Mouse (Mus musculus): ENCODE results near the gene Sec14l2. TPM values are rescaled to one million over a fixed set of nuclear protein-coding genes. Genes with fewer than 3 reads are reported as not detected.

Gene Sec14l2
- 6.5 and 7.6 TPM in 2 replicates for polyA plus RNA-seq (2015; fragmentation: Nextera tagmentation; extraction: Ambion mirVana)

GRCm38 (mm10) chr11:4122742-4123579, at the start of gene Sec14l2:
Gene Sec14l2, minus strand, starts transcription at chr11:4123415.
- Histone ChIP-seq H3K36me3 (ENCODE audit: insufficient read depth, low read length) (no peaks in the 10 kb centered on the region), H3K4me1 (ENCODE audit: insufficient read depth, low read depth, low read length) (no peaks in the 10 kb centered on the region), H3K9me3 (ENCODE audit: low read length) (no peaks in the 10 kb centered on the region; the same call in 1 of the 2 replicates), H3K4me3 (ENCODE audit: low read depth, low read length) (no peak within 1 kb of the TSS), H3K9ac (replicated peaks; ENCODE audit: low read depth) (no peak within 1 kb of the TSS), H3K27me3 (replicated peaks; ENCODE audit: insufficient read depth, low read length) (no peaks in the 10 kb centered on the region), H3K4me2 (replicated peaks; ENCODE audit: low read depth, low read length) (no peak within 1 kb of the TSS), H3K27ac (ENCODE audit: low read length) (peak within 1 kb of the TSS; percentile 47)
- WGBS, result 64% methylated on average over 10 of the region's 10 CpGs
- TF ChIP-seq CTCF (IDR thresholded peaks at IDR 0.05), result no peak
- TF ChIP-seq EP300 (IDR thresholded peaks at IDR 0.05), result no peak
- DNase-seq (ENCODE audit: low spot score), result peak; percentile 54
- peak; percentile 13; the same call in 1 of the 2 replicates for ATAC-seq

- no peak for ATAC-seq
- Histone ChIP-seq H3K9ac (replicated peaks; ENCODE audit: low read depth) (no peak overlapping the region), H3K27ac (ENCODE audit: low read length) (no peak overlapping the region), H3K27me3 (replicated peaks; ENCODE audit: insufficient read depth, low read length) (no peaks in the 10 kb centered on the region), H3K9me3 (ENCODE audit: low read length) (no peaks in the 10 kb centered on the region), H3K36me3 (ENCODE audit: insufficient read depth, low read length) (peaks cover 30% of the 10 kb centered on the region), H3K4me1 (ENCODE audit: insufficient read depth, low read depth, low read length) (peaks cover 2% of the 10 kb centered on the region; the same call in 1 of the 2 replicates), H3K4me3 (ENCODE audit: low read depth, low read length) (no peak overlapping the region), H3K4me2 (replicated peaks; ENCODE audit: low read depth, low read length) (no peak overlapping the region)
- TF ChIP-seq CTCF (IDR thresholded peaks at IDR 0.05), result no peak
- no peak for TF ChIP-seq EP300 (IDR thresholded peaks at IDR 0.05)
- no peak for DNase-seq (ENCODE audit: low spot score)
- WGBS, result 92% methylated on average over 7 of the region's 7 CpGs
Measured at GRCm38 (mm10) chr11:4166467-4167090, 43.4 kb upstream of the Sec14l2 start.

GRCm38 (mm10) chr11:4164701-4165100, 41.5 kb upstream of the Sec14l2 start:
- DNase-seq (ENCODE audit: low spot score) (no peak), ATAC-seq (no peak)
- H3K9me3 ChIP-seq (ENCODE audit: low read length), result no peaks in the 10 kb centered on the region
- H3K4me2 ChIP-seq (replicated peaks; ENCODE audit: low read depth, low read length), result no peak overlapping the region
- no peak overlapping the region for H3K27ac ChIP-seq (ENCODE audit: low read length)
- H3K9ac ChIP-seq (replicated peaks; ENCODE audit: low read depth), result no peak overlapping the region
- peaks cover 23% of the 10 kb centered on the region for H3K36me3 ChIP-seq (ENCODE audit: insufficient read depth, low read length)
- TF ChIP-seq EP300 (IDR thresholded peaks at IDR 0.05), result no peak
- no peak for TF ChIP-seq CTCF (IDR thresholded peaks at IDR 0.05)
- WGBS, result 98% methylated on average over 2 of the region's 2 CpGs
- H3K4me3 ChIP-seq (ENCODE audit: low read depth, low read length), result no peak overlapping the region
- peaks cover 11% of the 10 kb centered on the region; the same call in 1 of the 2 replicates for H3K4me1 ChIP-seq (ENCODE audit: insufficient read depth, low read depth, low read length)
- H3K27me3 ChIP-seq (replicated peaks; ENCODE audit: insufficient read depth, low read length), result no peaks in the 10 kb centered on the region

- DNase-seq (ENCODE audit: low spot score) (no peak), ATAC-seq (no peak)
- H3K9me3 ChIP-seq (ENCODE audit: low read length), result no peaks in the 10 kb centered on the region
- H3K4me1 ChIP-seq (ENCODE audit: insufficient read depth, low read depth, low read length), result peaks cover 11% of the 10 kb centered on the region; the same call in 1 of the 2 replicates
- peak overlapping the region; percentile 59 for H3K4me3 ChIP-seq (ENCODE audit: low read depth, low read length)
- H3K27me3 ChIP-seq (replicated peaks; ENCODE audit: insufficient read depth, low read length), result no peaks in the 10 kb centered on the region
- H3K27ac ChIP-seq (ENCODE audit: low read length), result peak overlapping the region; percentile 81
- H3K9ac ChIP-seq (replicated peaks; ENCODE audit: low read depth), result peak overlapping the region; percentile 55
- peak overlapping the region; percentile 81 for H3K4me2 ChIP-seq (replicated peaks; ENCODE audit: low read depth, low read length)
- TF ChIP-seq EP300 (IDR thresholded peaks at IDR 0.05), result no peak
- TF ChIP-seq CTCF (IDR thresholded peaks at IDR 0.05), result no peak
- H3K36me3 ChIP-seq (ENCODE audit: insufficient read depth, low read length), result peaks cover 3% of the 10 kb centered on the region; the same call in 1 of the 2 replicates
- 4% methylated on average over 15 of the region's 15 CpGs for WGBS
Measured at GRCm38 (mm10) chr11:4160758-4161480, 37.7 kb upstream of the Sec14l2 start.

GRCm38 (mm10) chr11:4159808-4160708, 36.8 kb upstream of the Sec14l2 start, which contains the start of the genes Ccdc157 and Sf3a1:
Gene Ccdc157, minus strand, starts transcription at chr11:4160293.
Gene Sf3a1, plus strand, starts transcription at chr11:4160350.
- no peak for TF ChIP-seq EP300 (IDR thresholded peaks at IDR 0.05)
- no peak for TF ChIP-seq CTCF (IDR thresholded peaks at IDR 0.05)
- 2% methylated on average over 52 of the region's 54 CpGs for WGBS
- ATAC-seq, result peak; percentile 99
- H3K4me3 ChIP-seq (ENCODE audit: low read depth, low read length), result peak within 1 kb of the TSS; percentile 59
- H3K4me1 ChIP-seq (ENCODE audit: insufficient read depth, low read depth, low read length), result peaks cover 11% of the 10 kb centered on the region; the same call in 1 of the 2 replicates
- H3K4me2 ChIP-seq (replicated peaks; ENCODE audit: low read depth, low read length), result peak within 1 kb of the TSS; percentile 81
- no peaks in the 10 kb centered on the region for H3K27me3 ChIP-seq (replicated peaks; ENCODE audit: insufficient read depth, low read length)
- H3K36me3 ChIP-seq (ENCODE audit: insufficient read depth, low read length), result no peaks in the 10 kb centered on the region; the same call in 1 of the 2 replicates
- H3K27ac ChIP-seq (ENCODE audit: low read length), result peak within 1 kb of the TSS; percentile 81
- H3K9me3 ChIP-seq (ENCODE audit: low read length), result no peaks in the 10 kb centered on the region
- peak; percentile 97 for DNase-seq (ENCODE audit: low spot score)
- H3K9ac ChIP-seq (replicated peaks; ENCODE audit: low read depth), result peak within 1 kb of the TSS; percentile 55
